In the genomic region with DNA sequence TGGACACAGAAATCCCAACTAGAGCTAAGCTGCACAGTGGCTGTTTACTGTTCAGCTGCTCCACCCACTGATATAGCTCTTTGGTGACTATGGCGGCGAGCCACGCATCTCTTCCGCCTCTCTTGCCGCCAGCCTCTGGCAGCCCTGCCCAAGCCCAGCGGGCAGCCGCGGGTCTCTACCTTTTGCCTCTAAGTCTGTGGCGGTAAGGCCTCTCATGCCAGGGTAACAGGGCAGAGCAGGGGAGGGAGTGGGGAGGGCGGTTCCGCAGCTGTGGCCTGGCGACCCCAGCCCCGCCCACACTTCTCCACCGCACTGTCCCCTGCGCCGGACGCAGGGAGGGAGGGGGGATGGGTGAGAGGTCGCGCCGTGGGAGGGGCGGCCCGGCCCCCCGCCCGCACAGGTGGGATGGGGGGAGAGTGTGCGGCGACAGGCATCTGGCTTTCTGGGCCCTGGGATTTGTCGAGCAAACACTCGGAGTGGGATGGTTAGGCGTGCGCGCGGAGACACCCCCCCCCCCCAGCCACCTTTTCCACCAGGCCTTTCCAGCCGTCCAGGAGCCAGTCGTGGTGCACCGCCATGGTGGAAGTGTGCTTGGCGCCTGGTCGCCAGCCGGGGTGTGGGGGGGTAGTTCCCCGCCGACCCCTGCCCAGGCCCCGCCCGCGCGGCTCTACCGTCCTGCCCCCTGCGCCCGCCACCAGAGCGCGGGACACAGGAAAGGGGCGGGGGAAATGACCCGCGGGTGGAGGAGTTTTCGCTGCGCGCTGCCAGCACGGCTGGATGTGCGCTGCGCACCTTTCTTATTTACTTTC, we compare ENCODE assay signal across 8 mouse cellular contexts. TPM values are rescaled to one million over a fixed set of nuclear protein-coding genes. Genes with fewer than 3 reads are reported as not detected.
DNase-seq lines count a peak whose midpoint lies in the region; ATAC-seq lines count a peak whose summit lies in the region.

No protein-coding gene starts in this region.

- H3K27ac ChIP-seq in forebrain, embryonic 13.5 days, result peak overlapping the region; percentile 73
- peak overlapping the region; percentile 83 for H3K27ac ChIP-seq in hindbrain, embryonic 10.5 days

- H3K4me2 ChIP-seq in forebrain, embryonic 13.5 days, result peak overlapping the region; percentile 65

- DNase-seq in R1 (ENCODE audit: low read depth, low spot score), result peak; percentile 76
- DNase-seq in hindbrain, embryonic 10.5 days (ENCODE audit: low spot score), result peak; percentile 49
- peak; percentile 1 for DNase-seq in layer of hippocampus, postnatal 14 days (ENCODE audit: low spot score in 2 of 2)
- peak; percentile 31 to 45 for DNase-seq in lung, postnatal 4 days
- peak; percentile 72 for DNase-seq in retina, postnatal 1 day

- H3K4me3 ChIP-seq in forebrain, embryonic 13.5 days, result peak overlapping the region; percentile 53
- H3K4me3 ChIP-seq in hindbrain, embryonic 10.5 days, result peak overlapping the region; percentile 66

- H3K36me3 ChIP-seq in forebrain, embryonic 13.5 days (ENCODE audit: poor library complexity, severe bottlenecking), result no peaks in the 10 kb centered on the region
- no peaks in the 10 kb centered on the region for H3K36me3 ChIP-seq in hindbrain, embryonic 10.5 days

- H3K9ac ChIP-seq in forebrain, embryonic 13.5 days, result peak overlapping the region; percentile 65

- H3K4me1 ChIP-seq in forebrain, embryonic 13.5 days, result no peaks in the 10 kb centered on the region
- H3K4me1 ChIP-seq in hindbrain, embryonic 10.5 days (replicated peaks), result 0 out of 2 replicates have a peak, but pooled peaks cover 6% of the 10 kb centered on the region

- H3K9me3 ChIP-seq in forebrain, embryonic 13.5 days (replicated peaks), result peaks cover 11% of the 10 kb centered on the region
- peaks cover 23% of the 10 kb centered on the region for H3K9me3 ChIP-seq in hindbrain, embryonic 10.5 days

- no peaks in the 10 kb centered on the region for H3K27me3 ChIP-seq in forebrain, embryonic 13.5 days
- no peaks in the 10 kb centered on the region for H3K27me3 ChIP-seq in hindbrain, embryonic 10.5 days (ENCODE audit: insufficient read depth, poor library complexity, severe bottlenecking)

- WGBS in forebrain, embryonic 13.5 days, result 8% methylated on average over 50 of the region's 58 CpGs
- 7% methylated on average over 58 of the region's 58 CpGs for WGBS in hindbrain, embryonic 10.5 days

- peak; percentile 79; the same call in 1 of the 2 replicates for ATAC-seq in cerebellum, adult (ENCODE audit: insufficient number of reproducible peaks, low FRiP score, low TSS enrichment)
- ATAC-seq in forebrain, embryonic 13.5 days, result peak; percentile 92
- no peak for ATAC-seq in activated CD4-positive, CD25-positive, alpha-beta regulatory T cell, adult 4 months

RNA-seq across cellular contexts. Expression of a gene that starts 33.4 kb away (rescaled TPM):
- polyA plus RNA-seq in forebrain, embryonic 13.5 days (2015; fragmentation: Nextera tagmentation; extraction: Ambion mirVana), result not detected in 2 replicates
- not detected in 2 replicates for polyA plus RNA-seq in hindbrain, embryonic 10.5 days (2016; fragmentation: Nextera tagmentation; extraction: Ambion mirVana)
- total RNA-seq in layer of hippocampus, postnatal 14 days (2021), result not detected
- under 1 TPM in 1 of 2 experiments, not detected in 1; 0.28 TPM for polyA plus RNA-seq in activated CD4-positive, CD25-positive, alpha-beta regulatory T cell, adult 4 months (2017; shearing (Covaris generic))

Comparison
In these comparisons a context has a peak if more than half of its experiments do, and no peak if none do; other contexts are left out.
1. DNase-seq: peak in every context shown above with its lines; median percentile 76 in R1; 72 in retina, postnatal 1 day; 49 in hindbrain, embryonic 10.5 days; 38 in lung, postnatal 4 days; 1 in layer of hippocampus, postnatal 14 days.